17 mouse cellular contexts compared by ENCODE assay signal in genomic region chr6:106408014-106408413, GRCm38 (mm10).
"Had no signal": no experiment of that assay in that cellular context is flagged by ENCODE, and none has a peak within 500 bp of the region (broad histone marks: within the 10 kb centered on the region; RNA-seq: fewer than 3 reads in every experiment).

No protein-coding gene starts in this region.

- H3K36me3 ChIP-seq: midbrain, embryonic 10.5 days; midbrain, embryonic 12.5 days; neural tube, embryonic 13.5 days; neural tube, embryonic 15.5 days; stomach, embryonic 15.5 days had no signal

- H3K4me3 ChIP-seq: midbrain, embryonic 10.5 days; midbrain, embryonic 12.5 days; myocyte; neural tube, embryonic 13.5 days; neural tube, embryonic 15.5 days; stomach, embryonic 15.5 days had no signal

- H3K27me3 ChIP-seq: midbrain, embryonic 12.5 days; neural tube, embryonic 13.5 days; neural tube, embryonic 15.5 days; stomach, embryonic 15.5 days had no signal

- H3K27ac ChIP-seq: midbrain, embryonic 10.5 days; midbrain, embryonic 12.5 days; neural tube, embryonic 13.5 days; neural tube, embryonic 15.5 days; stomach, embryonic 15.5 days; stomach, postnatal 0 days had no signal

- H3K9me3 ChIP-seq: midbrain, embryonic 10.5 days; midbrain, embryonic 12.5 days; neural tube, embryonic 13.5 days; neural tube, embryonic 15.5 days; stomach, embryonic 15.5 days had no signal

- H3K9ac ChIP-seq: lung, embryonic 14.5 days; midbrain, embryonic 12.5 days; neural tube, embryonic 13.5 days; neural tube, embryonic 15.5 days; stomach, embryonic 15.5 days had no signal

- H3K4me2 ChIP-seq: lung, embryonic 14.5 days; midbrain, embryonic 12.5 days; neural tube, embryonic 13.5 days; neural tube, embryonic 15.5 days; stomach, embryonic 15.5 days had no signal

- ATAC-seq: midbrain, embryonic 16.5 days had no signal

- DNase-seq: lung, adult 18-20 months; lung, embryonic 14.5 days; lung, postnatal 10 days; lung, postnatal 4 days; midbrain, embryonic 14.5 days; right cerebral cortex, postnatal 14 days; thymus, adult 2 months; thymus, postnatal 25 days; thymus, postnatal 4 days had no signal

- H3K4me1 ChIP-seq: midbrain, embryonic 10.5 days; midbrain, embryonic 12.5 days; neural tube, embryonic 13.5 days; neural tube, embryonic 15.5 days; stomach, embryonic 15.5 days had no signal
